Mouse (Mus musculus) T-helper 1 cell (primary cell): ENCODE measurements at regions not wholly inside any gene's neighbourhood (a gene's known extent, or its start where the extent isn't known, plus 50 kb on each side); places are given as distances from the start of the nearest gene placed in this dataset.
"Not testable (repeated sequence)": the region's sequence is repeated elsewhere in the genome, so short reads cannot be mapped to it uniquely, and the experiment has no call there.

Experiments
- in situ Hi-C: fragments of 300-600 bp; cut with MboI, MseI; formaldehyde crosslinking; loops from one replicate; pipeline ENCODE4 v1.15.1; 2025; ENCODE audit warnings: high pct_unique_total_duplicates

DNA sequence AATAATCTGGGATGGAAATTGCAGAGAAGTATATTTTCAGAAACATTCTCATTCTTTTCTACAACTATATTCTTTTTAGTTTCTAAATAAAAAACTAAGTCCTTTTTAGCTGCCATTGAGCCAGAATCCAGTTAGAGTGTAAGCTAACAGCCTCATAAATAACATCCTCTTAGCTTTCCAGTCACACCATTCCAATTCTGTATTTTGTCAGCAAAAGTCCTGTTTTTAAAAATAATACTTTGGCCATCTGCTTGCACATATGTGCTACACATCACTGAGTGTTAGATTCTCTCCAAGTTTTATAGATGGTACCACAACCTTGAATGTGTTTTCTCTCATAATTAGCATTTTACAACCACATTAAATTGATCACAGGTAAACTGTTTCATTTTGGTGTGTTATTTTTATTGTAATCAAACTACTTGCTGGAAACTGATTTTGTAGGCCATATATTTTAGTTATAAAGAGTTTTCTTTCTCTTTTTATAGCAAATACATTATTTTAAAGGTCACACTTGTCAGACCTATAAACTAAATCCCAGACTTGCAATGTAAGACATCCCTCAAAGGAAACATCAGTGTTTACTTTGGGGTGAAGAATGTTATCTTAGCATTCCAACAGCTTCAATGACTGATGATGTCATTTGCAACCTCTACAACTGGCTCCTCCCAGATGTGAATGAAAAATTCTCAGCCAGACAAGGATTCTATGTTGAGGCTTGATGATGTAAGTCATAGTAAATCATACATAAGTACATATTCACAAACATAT is 1878.9 kb upstream of the Flrt2 start:
- in situ Hi-C loops: no loop called here

DNA sequence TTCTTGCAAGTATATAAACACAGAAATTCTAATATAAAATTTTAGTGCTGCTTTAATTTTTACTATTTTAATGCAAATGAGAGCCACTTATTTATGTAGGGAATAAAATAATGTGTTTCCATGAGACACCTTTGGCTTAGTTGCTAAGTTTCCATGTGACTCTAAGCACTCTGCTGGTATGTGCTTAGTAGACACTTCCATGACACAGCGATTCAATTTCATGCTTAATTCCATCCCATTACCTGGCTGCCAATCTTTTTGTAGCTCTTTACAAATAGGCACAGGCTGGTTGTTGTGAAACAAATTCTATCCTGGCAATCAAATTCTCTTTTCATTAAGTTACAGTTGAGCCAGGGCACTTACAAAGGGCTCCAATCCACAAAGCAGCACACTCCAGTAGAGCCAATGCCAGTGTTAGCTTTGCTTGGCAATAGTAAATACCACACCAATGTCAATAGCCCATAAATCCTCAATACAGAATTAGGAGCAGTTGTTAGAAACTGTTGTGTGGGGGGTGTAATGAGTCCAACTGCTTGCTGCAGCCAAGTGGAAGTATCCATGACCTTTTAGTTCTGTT is 1841.0 kb upstream of the Flrt2 start:
- in situ Hi-C loops: no loop called here

- in situ Hi-C loops: no loop called here
These were observed 1840.4 kb upstream of the Flrt2 start for GRCm38 (mm10) chr12:93851660-93852059.

GRCm38 (mm10) chr12:93885946-93886345 is 1806.1 kb upstream of the Flrt2 start:
- in situ Hi-C loops: no loop called here

DNA sequence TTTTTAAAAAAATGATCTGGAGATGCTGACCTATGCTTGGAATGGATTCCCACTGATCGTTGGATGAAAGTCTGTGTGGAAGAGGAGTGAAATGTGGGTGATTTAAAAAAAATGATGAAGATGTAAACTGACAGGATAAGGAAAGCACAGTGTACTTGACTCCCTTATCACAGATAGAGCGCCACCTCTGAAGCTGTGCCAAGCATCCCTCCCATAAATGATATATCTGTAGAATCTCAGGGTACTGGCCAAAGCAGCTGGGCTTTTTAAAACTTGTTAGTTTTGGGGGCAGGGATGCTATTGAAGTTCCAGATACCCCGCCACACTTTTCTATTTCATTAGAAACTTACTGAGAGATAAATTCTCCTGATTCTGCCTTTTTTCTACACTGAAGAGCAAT is 1801.9 kb upstream of the Flrt2 start:
- in situ Hi-C loops: no loop called here

DNA sequence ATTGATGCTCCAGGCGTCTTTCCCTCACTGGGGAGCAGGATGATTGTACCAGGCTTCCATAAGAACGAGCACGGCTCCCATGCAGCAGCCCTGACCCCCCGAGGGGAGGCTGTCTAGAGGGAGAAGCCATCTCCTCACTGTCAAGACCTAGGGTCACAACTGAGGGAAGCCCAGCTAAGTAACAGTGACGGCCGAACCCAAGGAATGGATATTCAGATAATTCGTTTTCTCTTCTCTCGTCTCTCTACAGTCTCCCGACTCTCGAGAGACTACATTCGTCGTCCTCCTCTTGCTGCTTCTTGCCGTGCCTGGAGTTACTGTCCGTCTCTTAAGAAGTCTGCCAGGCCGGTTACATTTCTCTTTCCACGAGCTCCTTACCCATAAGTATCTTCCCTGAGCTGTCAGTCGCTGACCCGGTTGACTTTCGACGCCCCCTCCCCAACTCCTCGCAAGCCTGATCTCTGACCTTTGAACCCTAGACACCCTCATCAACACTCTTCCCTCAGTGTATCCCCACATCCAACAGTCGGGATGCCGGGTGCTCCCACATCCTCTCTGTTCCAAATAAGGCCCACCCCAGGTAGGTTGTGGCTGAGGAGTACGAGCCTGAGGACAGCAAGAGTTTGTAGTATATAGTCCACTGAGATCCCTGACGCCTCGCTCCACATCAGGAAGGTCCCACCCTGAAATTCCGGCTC is 1763.3 kb upstream of the Flrt2 start:
- in situ Hi-C loops: loop anchor here (5.0 kb wide), 1 partner anchor 1209 kb away; no protein-coding TSS in a partner anchor

DNA sequence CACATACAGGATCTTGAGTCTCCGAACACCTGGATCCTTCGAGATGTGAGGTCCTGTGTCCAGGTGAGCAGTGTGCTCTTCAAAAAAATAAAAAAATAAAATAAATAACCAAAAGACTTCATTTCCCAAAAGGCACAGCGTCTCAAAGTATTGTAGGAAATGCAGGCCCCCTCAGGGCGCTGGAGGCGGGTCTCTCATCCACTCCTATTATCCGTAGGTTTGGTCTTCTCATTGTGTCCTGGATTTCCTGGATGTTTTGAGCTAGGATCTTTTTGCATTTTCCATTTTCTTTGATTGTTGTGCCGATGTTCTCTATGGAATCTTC is 1762.8 kb upstream of the Flrt2 start:
- in situ Hi-C loops: loop anchor here (5.0 kb wide), 1 partner anchor 1208 kb away; no protein-coding TSS in a partner anchor

DNA sequence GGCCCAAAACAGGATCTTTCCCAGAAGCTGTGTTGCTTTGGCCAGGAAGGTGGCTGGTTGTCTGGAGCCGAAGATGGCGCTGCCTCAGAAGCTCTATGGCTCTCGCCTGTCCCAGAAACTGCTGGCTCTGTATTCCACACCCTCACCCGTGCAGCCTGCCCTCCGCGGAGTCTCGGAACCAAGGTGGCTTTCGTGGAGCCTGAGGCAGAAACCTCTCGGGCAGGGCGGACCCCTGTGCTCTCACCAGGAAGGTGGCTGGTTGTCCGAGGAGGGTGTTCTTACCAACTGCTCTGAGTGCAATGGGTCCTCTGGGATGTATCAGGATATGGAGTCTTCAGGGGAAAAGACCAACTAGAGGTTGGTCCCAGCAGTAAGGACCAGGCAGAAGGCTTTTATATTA is 1761.8 kb upstream of the Flrt2 start:
- in situ Hi-C loops: not testable (repeated sequence)

- in situ Hi-C loops: no loop called here
These were observed 1731.2 kb upstream of the Flrt2 start for GRCm38 (mm10) chr12:93960869-93961268.

DNA sequence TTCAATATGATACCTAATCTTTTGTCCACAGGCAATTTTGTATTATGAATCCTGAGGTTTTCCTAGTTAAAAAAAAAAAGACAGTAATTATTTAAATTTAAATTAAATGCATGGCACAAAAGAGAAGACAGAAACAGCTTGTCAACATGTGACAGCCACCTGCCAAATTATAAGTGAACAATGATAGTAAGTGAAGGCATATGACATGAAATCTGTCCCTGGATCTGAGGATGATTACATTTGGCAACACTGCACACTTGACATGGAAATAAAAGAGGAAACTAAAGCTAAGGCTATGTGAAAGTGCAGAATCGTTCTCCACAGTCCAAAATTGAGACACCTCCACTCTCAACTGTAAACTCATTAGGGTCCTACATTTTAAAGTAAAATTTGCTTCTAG is 1710.7 kb upstream of the Flrt2 start:
- in situ Hi-C loops: no loop called here

GRCm38 (mm10) chr12:93991531-93991930 is 1700.5 kb upstream of the Flrt2 start:
- in situ Hi-C loops: no loop called here

- in situ Hi-C loops: no loop called here
These were observed 1698.2 kb upstream of the Flrt2 start for GRCm38 (mm10) chr12:93993875-93994274.

- in situ Hi-C loops: no loop called here
These were observed 1676.1 kb upstream of the Flrt2 start for GRCm38 (mm10) chr12:94015946-94016345.

DNA sequence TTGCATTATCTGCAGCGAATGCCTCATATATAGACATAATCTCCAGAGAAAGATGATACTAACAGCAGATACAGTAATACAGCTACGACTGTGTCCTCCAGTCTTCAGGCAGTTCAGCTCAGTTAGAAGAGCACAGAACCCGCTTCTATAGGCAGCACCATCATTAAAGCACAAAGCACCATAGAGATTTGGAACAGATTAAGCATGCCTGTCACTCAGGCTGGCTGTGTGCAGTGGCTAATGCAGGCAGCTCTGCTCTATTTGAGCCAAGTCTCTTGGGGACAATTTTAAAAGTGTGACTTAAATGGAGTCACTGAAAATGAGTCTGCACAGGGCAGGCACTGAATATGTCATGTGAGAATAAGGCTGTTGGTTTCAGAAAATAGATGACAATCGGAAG is 1660.7 kb upstream of the Flrt2 start:
- in situ Hi-C loops: no loop called here

DNA sequence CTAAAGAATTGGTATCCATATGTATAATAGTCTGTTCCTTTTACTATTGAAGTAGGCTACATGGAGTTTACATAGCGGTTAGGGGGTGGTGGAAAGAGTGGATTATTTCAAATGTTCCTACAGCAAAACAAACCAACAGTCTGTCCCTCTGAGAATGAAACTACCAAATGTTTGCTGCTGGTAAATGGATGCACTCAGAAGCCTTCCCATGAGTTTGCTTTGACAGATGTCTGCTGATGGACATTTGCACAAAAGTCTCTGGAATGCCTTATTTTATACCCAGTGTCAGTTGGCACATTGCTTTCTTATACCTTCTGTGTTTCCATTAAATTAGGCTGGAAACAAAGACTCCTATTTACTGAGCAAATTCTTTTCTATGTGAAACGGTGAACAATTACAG is 1644.1 kb upstream of the Flrt2 start:
- in situ Hi-C loops: no loop called here

DNA sequence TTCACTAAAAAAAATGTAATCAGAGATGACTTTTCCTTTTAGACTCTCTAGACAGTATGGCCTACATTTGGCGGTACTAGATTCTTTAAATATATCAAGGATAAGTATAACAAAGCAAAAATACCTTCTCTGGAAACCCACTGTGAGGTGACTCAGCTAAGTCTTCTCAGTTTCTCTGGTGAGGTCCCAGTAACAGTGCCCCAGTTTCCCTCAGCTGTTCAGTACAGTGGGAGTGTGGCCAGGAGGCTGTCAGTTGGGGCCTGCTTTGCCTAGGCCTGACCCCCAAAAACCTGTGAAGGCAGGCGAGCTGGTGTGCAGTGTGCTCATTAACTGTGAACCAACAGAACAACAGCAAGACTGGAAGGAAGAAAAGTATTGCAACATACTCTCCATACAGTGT is 1634.3 kb upstream of the Flrt2 start:
- in situ Hi-C loops: no loop called here

DNA sequence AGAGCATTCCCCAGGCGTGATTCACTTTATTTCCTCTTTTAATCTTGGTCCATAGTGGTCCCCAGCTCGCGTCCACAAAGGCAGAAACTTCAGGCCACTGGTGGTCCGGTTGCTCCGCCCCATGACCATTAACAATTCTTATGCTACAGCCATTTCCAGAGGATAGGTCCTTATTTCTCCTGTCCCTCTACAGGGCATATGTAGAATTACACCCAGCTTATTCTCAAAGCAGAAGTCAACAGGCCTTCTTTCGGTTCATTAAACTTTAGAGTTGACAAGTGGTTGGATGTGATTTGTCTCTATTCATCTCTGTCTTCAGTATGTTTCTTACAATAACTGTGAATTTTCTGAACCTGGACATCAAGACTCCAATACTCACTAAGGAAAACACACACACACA is 1632.4 kb upstream of the Flrt2 start:
- in situ Hi-C loops: no loop called here

GRCm38 (mm10) chr12:94060336-94060735 is 1631.7 kb upstream of the Flrt2 start:
- in situ Hi-C loops: no loop called here

GRCm38 (mm10) chr12:94066444-94067152 is 1625.4 kb upstream of the Flrt2 start:
- in situ Hi-C loops: no loop called here

- in situ Hi-C loops: no loop called here
These were observed 1621.0 kb upstream of the Flrt2 start for GRCm38 (mm10) chr12:94070940-94071505.

DNA sequence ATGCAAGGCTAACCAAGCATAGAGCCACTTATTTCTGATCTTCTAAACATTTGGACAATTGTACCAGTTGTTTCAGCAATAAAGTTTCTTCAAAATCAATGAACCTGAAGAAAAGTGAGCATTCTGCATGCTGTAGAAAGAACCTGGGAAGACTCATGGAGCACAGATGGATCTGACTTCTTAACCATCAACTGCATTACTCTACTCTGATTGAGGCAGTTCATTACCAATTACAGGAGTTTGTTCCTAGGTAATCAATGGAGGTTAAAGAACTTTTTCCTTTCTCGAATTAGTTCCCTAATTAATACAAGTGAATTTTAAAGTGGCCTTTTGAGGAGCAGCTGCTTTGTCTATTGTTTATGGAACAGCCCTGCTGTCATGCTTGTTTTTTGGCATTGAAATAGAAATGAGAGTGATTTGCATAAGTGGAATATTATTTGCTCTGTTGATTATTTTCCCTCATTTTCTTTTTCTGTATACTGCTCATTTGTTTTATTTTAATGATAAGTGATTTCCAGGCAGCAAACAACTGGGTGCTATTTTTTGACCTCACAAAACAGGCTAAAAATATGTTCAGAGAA is 1586.4 kb upstream of the Flrt2 start:
- in situ Hi-C loops: no loop called here

- in situ Hi-C loops: no loop called here
These were observed 1541.9 kb upstream of the Flrt2 start for GRCm38 (mm10) chr12:94150143-94150542.
